Mouse (Mus musculus): ENCODE measurements around the gene Nectin3. TPM values are rescaled to one million over a fixed set of nuclear protein-coding genes. Genes with fewer than 3 reads are reported as not detected.

The Nectin3 gene
- polyA plus RNA-seq, 1 experiment, result 29.3 TPM

DNA sequence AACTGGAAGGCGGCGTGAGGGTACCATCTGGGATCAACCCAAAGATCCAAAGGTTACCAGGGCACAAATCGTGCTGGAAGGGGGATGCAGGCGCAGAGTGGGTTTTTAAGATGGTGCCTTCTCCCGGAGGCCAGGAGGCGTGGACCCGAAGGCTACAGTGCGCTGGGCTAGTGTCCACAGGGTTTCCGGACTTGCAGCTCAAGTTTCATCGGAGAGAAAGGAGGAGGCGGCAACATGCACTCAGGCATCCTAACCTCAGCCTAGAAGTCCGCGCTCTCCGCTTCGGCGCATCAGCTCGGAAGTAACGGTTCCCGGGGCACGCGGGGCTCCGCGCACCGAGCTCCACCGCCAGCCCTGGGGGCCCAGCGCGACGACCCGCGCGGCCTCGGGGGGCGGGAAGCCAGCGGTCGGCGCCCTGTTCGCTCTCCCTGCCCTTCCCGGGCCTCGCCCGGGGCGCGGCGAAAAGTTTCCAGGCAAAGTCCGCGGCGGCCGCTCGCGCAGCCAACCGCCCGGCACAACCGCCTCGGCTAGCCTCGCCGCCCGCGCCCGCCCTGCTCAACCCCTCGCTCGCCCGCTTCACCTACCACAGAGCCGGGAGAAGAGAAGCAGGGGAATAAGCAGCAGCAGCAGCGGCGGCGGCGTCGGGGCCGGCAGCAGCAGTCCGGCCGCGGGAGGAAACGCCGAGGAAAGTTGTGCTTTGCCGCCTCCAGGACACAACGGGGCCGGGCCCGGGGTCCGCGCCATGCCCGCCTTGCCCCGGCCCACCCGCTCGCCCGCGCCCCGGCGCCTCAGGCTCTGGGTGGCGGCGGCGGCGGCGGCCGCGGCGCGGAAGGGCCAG, 2.1 kb downstream of the Nectin3 start:
- DNase-seq, result peak; percentile 75
- Histone ChIP-seq H3K27ac (ENCODE audit: insufficient read depth, low read depth, low read length) (peak overlapping the region; percentile 85), H3K4me1 (ENCODE audit: control insufficient read depth, insufficient read depth, low read length) (peaks cover 3% of the 10 kb centered on the region; the same call in 1 of the 2 replicates), H3K27me3 (replicated peaks; ENCODE audit: control insufficient read depth, insufficient read depth, low read length) (no peaks in the 10 kb centered on the region), H3K4me3 (ENCODE audit: insufficient read depth, low read depth, low read length) (peak overlapping the region; percentile 96), H3K36me3 (ENCODE audit: control insufficient read depth, insufficient read depth, low read length) (no peaks in the 10 kb centered on the region)
- TF ChIP-seq POLR2A (IDR thresholded peaks at IDR 0.05; ENCODE audit: low read depth, low read length), result no peak
- TF ChIP-seq CTCF (conservative IDR thresholded peaks at IDR 0.05; ENCODE audit: insufficient read depth, insufficient read length, low read depth, low read length), result no peak
- under 1% methylated on average over 90 of the region's 96 CpGs for WGBS

DNA sequence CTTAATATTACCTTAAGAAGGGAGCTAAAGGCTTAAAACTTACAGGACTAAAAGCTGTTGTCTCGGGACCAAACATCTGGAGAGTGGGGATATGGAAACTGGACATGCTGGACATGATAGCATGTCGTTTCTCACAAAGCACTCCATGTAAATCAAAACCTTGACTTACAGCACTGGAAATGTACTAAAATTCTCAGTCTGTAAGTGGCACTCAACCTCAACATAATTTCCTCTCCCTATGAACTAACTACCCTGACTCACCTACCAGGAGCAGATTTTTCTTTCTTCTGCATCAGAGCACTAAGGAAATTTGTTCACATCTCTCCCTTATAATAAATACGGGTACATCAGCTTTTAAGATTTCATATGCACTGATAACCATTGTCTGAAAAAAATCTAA, 3.1 kb downstream of the Nectin3 start:
- WGBS, result 20% methylated on average over 3 of the region's 3 CpGs

DNA sequence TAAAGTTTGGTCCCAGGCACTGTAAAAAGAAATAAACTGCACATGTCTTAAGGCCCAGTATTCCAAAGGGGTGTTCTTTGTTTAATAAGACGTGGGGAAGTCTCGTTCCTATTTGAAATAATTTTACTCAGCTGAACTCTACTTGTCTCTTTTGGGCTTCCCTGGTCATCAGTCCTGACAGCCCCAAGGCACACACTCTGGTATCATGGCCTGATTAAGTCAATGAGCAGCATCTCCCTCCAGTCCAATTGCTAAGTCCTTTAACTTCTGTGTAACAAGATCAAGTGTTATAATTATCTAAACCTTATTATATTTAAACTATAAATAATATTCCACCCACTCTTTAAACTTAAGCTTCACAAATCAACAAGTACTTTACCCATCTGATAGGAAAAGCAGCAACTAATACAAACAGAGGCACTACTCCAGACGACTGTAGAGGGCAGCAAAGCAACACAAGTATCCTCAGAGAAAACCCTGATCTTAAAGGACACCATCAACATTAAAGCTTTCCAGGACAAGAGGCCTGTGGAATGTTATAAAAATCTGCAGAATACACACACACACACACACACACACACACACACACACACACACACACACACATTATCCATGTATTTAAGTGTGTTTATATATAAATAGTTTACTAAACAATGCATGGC, 10.8 kb downstream of the Nectin3 start:
- WGBS, result 49% methylated on average over 3 of the region's 3 CpGs
- Histone ChIP-seq H3K27me3 (replicated peaks; ENCODE audit: control insufficient read depth, insufficient read depth, low read length) (no peaks in the 10 kb centered on the region), H3K36me3 (ENCODE audit: control insufficient read depth, insufficient read depth, low read length) (no peaks in the 10 kb centered on the region), H3K27ac (ENCODE audit: insufficient read depth, low read depth, low read length) (no peak overlapping the region), H3K4me1 (ENCODE audit: control insufficient read depth, insufficient read depth, low read length) (peaks cover 7% of the 10 kb centered on the region), H3K4me3 (ENCODE audit: insufficient read depth, low read depth, low read length) (no peak overlapping the region)
- DNase-seq, result peak; percentile 80
- no peak for TF ChIP-seq CTCF (conservative IDR thresholded peaks at IDR 0.05; ENCODE audit: insufficient read depth, insufficient read length, low read depth, low read length)
- TF ChIP-seq POLR2A (IDR thresholded peaks at IDR 0.05; ENCODE audit: low read depth, low read length), result no peak

More for the DNA sequence above, 3.1 kb downstream of the Nectin3 start:
- peaks cover 3% of the 10 kb centered on the region; the same call in 1 of the 2 replicates for H3K4me1 ChIP-seq (ENCODE audit: control insufficient read depth, insufficient read depth, low read length)
- no peaks in the 10 kb centered on the region for H3K36me3 ChIP-seq (ENCODE audit: control insufficient read depth, insufficient read depth, low read length)
- peak overlapping the region; percentile 24 for H3K4me3 ChIP-seq (ENCODE audit: insufficient read depth, low read depth, low read length)
- DNase-seq, result no peak
- H3K27me3 ChIP-seq (replicated peaks; ENCODE audit: control insufficient read depth, insufficient read depth, low read length), result no peaks in the 10 kb centered on the region
- peak overlapping the region; percentile 9; the same call in 1 of the 2 replicates for H3K27ac ChIP-seq (ENCODE audit: insufficient read depth, low read depth, low read length)
- no peak for TF ChIP-seq CTCF (conservative IDR thresholded peaks at IDR 0.05; ENCODE audit: insufficient read depth, insufficient read length, low read depth, low read length)
- no peak for TF ChIP-seq POLR2A (IDR thresholded peaks at IDR 0.05; ENCODE audit: low read depth, low read length)

DNA sequence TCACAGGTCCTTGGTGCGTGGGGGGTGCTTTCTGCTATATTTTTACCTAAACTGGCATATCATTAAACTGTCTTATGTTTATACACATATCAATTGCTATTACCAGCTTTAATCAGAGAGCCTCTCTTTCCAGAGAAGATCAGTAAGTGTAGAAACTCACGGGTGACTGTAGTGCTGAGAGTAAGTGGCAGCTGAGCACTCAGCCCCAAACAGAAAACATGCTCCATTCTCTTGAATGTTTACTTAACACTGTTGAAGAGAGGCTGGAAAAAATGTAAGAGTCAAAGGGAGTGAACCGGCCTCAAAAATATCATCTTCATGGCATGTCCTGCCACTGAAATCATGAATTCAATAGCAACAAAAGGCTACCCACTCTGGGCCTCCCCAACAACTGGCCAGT, 21.0 kb downstream of the Nectin3 start:
- DNase-seq, result no peak
- 37% methylated on average over 3 of the region's 3 CpGs for WGBS
- Histone ChIP-seq H3K27ac (ENCODE audit: insufficient read depth, low read depth, low read length) (no peak overlapping the region), H3K27me3 (replicated peaks; ENCODE audit: control insufficient read depth, insufficient read depth, low read length) (no peaks in the 10 kb centered on the region; the same call in 1 of the 2 replicates), H3K36me3 (ENCODE audit: control insufficient read depth, insufficient read depth, low read length) (no peaks in the 10 kb centered on the region), H3K4me1 (ENCODE audit: control insufficient read depth, insufficient read depth, low read length) (peaks cover 2% of the 10 kb centered on the region; the same call in 1 of the 2 replicates), H3K4me3 (ENCODE audit: insufficient read depth, low read depth, low read length) (no peak overlapping the region)
- no peak for TF ChIP-seq CTCF (conservative IDR thresholded peaks at IDR 0.05; ENCODE audit: insufficient read depth, insufficient read length, low read depth, low read length)
- TF ChIP-seq POLR2A (IDR thresholded peaks at IDR 0.05; ENCODE audit: low read depth, low read length), result no peak

DNA sequence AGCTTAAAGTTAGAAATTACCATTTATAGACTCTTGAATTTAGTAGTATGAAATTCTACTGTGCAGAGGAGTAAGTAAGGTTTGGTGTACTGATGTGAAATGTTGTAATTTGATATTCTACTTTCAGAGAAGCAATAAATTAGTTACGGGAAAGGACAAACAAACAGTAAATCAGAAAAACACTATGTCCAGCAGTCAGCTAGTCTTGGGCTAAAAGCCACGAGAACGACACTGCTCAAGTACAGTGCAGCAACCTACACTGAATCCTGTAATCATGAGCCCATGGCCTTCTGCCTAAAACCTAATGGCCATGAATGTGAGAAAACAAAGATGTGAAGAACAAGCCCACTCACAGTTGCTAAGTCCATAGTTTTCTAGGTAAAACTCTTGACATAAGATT, 46.9 kb downstream of the Nectin3 start:
- DNase-seq, result no peak

DNA sequence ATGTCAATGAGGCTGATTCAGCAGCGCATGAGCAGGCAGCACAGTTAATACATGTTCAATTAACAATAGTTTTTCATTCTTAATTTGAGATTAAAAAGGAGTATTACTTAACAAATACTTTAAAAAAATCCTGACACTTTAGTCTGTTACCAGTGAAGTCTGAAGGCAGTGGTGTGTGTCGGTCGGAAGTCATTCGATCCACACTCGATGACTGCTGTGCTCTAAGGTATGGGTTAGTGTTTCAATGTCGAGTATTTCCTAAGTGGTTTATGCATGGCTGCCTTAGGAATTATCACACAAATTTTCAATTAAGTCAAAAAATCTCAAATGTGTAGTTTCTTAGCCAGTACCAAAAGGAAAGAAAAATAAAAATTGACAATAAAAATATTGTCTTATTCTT, 49.3 kb downstream of the Nectin3 start:
- Histone ChIP-seq H3K36me3 (ENCODE audit: control insufficient read depth, insufficient read depth, low read length) (peaks cover 5% of the 10 kb centered on the region), H3K4me3 (ENCODE audit: insufficient read depth, low read depth, low read length) (no peak overlapping the region), H3K4me1 (ENCODE audit: control insufficient read depth, insufficient read depth, low read length) (no peaks in the 10 kb centered on the region), H3K27ac (ENCODE audit: insufficient read depth, low read depth, low read length) (no peak overlapping the region), H3K27me3 (replicated peaks; ENCODE audit: control insufficient read depth, insufficient read depth, low read length) (no peaks in the 10 kb centered on the region)
- no peak for DNase-seq
- TF ChIP-seq CTCF (conservative IDR thresholded peaks at IDR 0.05; ENCODE audit: insufficient read depth, insufficient read length, low read depth, low read length) (no peak), POLR2A (IDR thresholded peaks at IDR 0.05; ENCODE audit: low read depth, low read length) (no peak)
- WGBS, result 52% methylated on average over 6 of the region's 6 CpGs

More for the DNA sequence above, 46.9 kb downstream of the Nectin3 start:
- no peak overlapping the region for H3K27ac ChIP-seq (ENCODE audit: insufficient read depth, low read depth, low read length)
- peaks cover 5% of the 10 kb centered on the region for H3K36me3 ChIP-seq (ENCODE audit: control insufficient read depth, insufficient read depth, low read length)
- H3K4me1 ChIP-seq (ENCODE audit: control insufficient read depth, insufficient read depth, low read length), result no peaks in the 10 kb centered on the region
- H3K4me3 ChIP-seq (ENCODE audit: insufficient read depth, low read depth, low read length), result no peak overlapping the region
- 35% methylated on average over 3 of the region's 3 CpGs for WGBS
- no peak for TF ChIP-seq CTCF (conservative IDR thresholded peaks at IDR 0.05; ENCODE audit: insufficient read depth, insufficient read length, low read depth, low read length)
- TF ChIP-seq POLR2A (IDR thresholded peaks at IDR 0.05; ENCODE audit: low read depth, low read length), result no peak
- no peaks in the 10 kb centered on the region for H3K27me3 ChIP-seq (replicated peaks; ENCODE audit: control insufficient read depth, insufficient read depth, low read length)

DNA sequence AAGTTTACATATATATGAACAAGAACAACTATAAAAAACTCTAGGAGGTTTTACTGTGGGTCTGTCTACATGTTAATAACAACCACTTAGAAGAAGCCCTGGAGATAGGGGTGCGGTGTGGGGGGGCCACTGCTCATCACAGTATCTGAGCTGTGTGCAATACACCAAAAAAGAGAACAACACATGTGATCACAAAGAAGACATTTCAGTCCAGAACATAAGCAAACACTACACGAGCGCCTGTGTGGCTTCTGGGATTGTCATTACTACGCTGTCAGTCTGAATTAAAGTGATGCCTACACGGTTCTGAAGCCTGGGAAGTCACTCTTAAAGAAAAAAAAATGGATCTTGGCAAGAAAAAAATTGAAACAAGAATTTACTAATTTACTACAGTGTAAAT, 67.0 kb downstream of the Nectin3 start:
- Histone ChIP-seq H3K4me3 (ENCODE audit: insufficient read depth, low read depth, low read length) (no peak overlapping the region), H3K4me1 (ENCODE audit: control insufficient read depth, insufficient read depth, low read length) (no peaks in the 10 kb centered on the region), H3K27me3 (replicated peaks; ENCODE audit: control insufficient read depth, insufficient read depth, low read length) (no peaks in the 10 kb centered on the region), H3K36me3 (ENCODE audit: control insufficient read depth, insufficient read depth, low read length) (peaks cover 7% of the 10 kb centered on the region), H3K27ac (ENCODE audit: insufficient read depth, low read depth, low read length) (no peak overlapping the region)
- WGBS, result 79% methylated on average over 5 of the region's 5 CpGs
- TF ChIP-seq CTCF (conservative IDR thresholded peaks at IDR 0.05; ENCODE audit: insufficient read depth, insufficient read length, low read depth, low read length) (no peak), POLR2A (IDR thresholded peaks at IDR 0.05; ENCODE audit: low read depth, low read length) (no peak)
- no peak for DNase-seq
